Mouse (Mus musculus) cerebellum, postnatal 36 days (tissue): ENCODE results near the gene Ccdc87.
"Not testable (repeated sequence)": the region's sequence is repeated elsewhere in the genome, so short reads cannot be mapped to it uniquely, and the experiment has no call there.

Experiments used
- DNase-seq, 2 experiments: peaks; one replicate each; pipeline ENCODE4 v3.0.0; 2021 to 2022; ENCODE audit warnings: mixed read lengths in 2 of 2

The Ccdc87 gene

GRCm38 (mm10) chr19:4840848-4841247 is 1.7 kb downstream of the Ccdc87 start:
- DNase-seq: no peak

DNA sequence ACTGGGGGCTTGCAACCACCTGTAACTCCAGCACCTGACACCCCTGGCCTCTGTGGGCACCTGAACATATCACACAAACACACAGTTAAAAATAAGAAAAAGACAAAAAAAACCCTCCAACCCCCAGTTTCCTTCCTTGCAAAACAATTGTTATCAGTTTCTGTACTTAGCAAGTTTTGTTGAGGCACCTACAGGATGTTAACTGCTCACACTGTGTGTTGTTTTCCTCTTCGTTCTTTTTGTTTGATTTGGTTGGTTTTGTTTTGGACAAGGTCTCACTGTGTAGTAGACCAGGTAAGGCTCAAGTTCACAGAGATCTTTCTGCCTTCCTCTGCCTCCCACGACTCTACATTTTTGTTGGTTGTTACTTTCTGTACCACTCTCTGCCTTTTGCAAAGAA is 3.4 kb downstream of the Ccdc87 start:
- no peak for DNase-seq

DNA sequence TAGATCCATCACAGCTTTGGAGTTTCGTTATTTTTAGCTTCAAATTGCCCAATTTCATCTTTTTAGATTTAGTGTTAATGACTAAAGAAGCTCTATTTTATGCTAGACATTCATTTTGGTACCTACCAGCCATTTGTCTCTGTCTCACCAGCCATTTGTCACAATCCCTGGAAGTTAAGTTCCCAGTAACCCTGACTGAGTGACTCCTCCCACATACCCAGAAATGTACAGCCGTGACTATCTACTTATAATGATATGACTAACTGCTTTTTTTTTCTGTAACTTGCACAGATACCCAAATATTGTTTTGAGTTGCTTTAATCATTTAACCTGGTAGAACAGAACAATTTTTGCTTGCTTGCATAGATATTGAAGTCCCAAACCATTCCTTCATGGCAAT is 6.7 kb downstream of the Ccdc87 start:
- DNase-seq: no peak

- peak; percentile 31 to 37 for DNase-seq
Measured at GRCm38 (mm10) chr19:4847490-4847889, 8.3 kb downstream of the Ccdc87 start.

DNA sequence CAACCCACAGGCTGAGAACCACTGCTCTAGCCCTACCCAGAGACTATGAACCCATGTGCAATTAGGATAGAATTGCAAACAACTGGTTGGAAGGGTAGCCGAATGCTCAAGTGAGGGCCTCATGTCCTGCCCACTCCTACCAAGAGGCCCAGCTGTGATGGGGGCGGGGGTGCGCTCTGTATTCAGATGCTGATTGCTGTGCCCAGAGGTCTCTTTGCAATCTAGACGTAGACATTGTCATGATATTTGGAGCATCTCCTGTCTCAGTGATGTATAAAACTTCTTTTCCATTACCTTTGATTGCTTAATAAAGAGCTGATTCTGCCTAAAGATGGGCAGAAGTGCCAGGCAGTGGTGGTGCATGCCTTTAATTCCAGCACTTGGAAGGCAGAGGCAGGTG is 10.6 kb downstream of the Ccdc87 start:
- no peak for DNase-seq

GRCm38 (mm10) chr19:4850281-4850680 is 11.1 kb downstream of the Ccdc87 start:
- DNase-seq: no peak

DNA sequence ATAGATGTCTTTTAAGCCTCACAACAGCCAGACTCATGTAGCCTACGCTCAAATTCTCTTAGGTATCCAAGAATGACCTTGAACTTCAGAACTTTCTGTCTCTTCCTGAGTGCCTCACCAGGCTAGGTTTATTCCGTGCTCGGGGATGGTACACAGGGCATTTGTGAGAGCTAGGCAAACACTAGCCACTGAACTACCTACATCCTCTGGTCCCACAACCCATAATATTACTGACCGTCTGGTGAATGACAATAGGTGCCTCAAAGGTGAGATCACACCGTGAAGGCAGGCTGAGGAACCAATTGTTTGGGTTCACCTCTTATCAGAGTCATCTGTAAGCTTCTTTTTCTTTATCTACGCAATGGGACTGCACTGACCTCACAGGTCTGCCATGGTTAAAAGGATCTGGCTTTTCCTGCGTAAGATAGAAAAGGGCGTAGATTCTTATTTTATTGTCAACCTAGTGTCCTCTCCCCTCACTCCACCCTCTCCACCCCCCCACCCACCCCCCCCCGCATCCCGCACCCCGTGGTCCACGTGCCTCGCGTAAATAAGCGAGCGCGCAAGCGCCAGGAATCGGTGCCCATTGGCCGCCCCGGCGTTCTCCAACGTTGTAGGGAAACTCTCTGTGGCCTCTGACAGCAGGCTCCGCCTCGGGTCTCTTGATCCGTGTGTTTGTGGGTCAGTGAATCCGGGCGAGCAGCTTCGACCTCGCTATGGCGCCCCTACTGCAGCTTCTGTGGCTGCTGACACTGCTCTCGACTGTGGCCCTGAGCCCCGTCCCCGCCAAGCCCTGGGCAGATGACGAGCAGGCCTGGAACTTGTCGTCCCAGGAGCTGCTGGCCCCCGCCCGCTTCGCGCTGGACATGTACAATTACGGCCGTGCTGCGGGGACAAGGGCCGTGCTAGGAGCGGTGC is 15.6 kb downstream of the Ccdc87 start, which contains the start of gene Ctsf:
Gene Ctsf (plus strand): TSS at position 579 of the 918 bp plus-strand sequence.
- DNase-seq: peak; percentile 95 to 97

DNA sequence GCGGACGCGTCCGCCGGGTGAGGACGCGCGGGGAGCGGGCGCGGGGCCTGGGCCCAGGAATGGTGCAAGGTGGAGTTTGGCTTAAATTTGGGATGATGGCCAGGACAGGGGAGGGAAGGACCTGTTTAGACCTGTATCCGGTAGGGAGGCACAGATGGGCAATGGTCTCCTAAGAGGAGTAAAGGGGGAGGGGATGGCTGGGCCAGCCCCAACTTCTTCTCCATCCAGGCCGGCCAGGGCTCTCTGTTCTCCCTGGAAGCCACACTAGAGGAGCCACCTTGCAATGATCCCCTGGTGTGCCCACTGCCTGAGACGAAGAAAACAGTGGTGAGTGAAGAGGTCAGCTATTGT is 16.3 kb downstream of the Ccdc87 start:
- no peak for DNase-seq

DNA sequence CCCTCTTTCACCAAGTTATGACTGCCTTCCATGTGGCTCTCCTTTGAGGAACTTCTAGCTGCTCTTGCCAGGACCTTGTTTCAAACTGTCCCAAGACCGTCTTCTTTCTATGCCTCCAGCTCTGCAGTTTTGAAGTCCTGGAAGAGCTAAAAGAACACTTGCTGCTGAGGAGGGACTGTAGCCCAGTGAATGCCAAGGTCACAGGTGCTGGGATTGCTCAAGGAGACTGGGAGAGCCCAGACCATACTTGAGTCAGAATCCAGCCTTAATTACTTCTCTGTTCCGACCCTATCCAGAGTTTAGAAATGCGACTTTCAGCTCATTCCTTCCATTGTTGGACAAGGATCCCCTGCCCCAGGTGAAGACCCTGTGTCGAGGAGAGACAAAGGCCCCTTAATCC is 16.8 kb downstream of the Ccdc87 start:
- DNase-seq: no peak

- no peak for DNase-seq
Measured at GRCm38 (mm10) chr19:4859081-4859480, 19.9 kb downstream of the Ccdc87 start.

DNA sequence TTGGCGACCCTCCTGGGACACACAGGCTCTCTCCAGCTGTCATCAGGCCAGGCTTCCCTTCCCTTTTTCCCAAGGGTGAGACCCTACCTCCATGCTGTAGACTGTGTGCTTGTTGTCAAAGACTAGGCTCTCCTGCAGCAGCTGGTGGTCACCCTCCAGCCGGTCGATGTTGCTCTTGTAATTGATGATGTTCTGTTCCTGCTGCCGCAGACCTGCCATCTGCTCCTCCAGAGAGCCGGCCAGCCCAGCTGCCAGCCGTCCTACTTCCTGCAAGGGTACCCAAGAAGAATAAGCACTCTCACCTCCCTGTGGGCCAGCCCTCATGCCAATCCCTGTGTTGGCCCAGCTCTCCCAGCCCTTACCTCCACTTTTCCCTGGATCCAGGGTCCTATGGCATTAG is 23.9 kb downstream of the Ccdc87 start:
- no peak for DNase-seq

DNA sequence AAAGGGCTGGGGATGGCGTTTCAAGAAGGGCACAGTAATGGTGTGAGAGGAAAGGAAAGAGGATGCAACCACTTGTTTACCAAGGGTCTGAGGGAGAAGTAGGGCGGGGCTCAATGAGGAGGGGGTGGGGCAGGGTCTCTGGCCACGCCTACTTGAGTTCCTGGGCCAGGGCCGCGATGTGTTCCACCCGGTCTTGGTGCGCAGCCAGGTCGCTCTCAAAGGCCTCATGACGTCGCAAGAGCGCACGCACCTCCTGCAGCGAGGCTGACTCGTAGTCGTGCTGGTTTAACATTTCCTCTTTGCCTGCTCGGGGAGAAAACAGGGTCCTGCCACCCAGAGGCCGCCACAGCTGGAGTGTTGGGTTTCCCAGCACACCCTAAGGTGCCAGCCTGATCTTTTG is 26.0 kb downstream of the Ccdc87 start:
- DNase-seq: no peak

DNA sequence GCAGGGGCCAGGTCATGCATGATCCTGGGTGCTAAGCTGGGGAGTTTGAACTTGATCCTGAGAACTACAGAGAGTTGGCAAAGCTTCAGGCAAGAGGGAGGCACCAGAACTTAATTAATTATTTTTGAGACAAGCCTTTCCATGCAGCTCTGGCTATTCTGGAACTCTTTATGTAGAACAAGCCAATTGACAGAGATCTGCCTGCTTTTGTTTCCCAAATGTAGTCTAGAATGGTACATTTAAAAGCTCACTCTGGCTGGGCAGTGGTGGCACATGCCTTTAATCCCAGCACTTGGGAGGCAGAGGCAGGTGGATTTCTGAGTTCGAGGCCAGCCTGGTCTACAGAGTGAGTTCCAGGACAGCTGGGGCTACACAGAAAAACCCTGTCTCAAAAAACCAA is 35.4 kb downstream of the Ccdc87 start:
- not testable (repeated sequence) for DNase-seq

GRCm38 (mm10) chr19:4876241-4876640 is 37.1 kb downstream of the Ccdc87 start:
- no peak for DNase-seq

GRCm38 (mm10) chr19:4876755-4877154 is 37.6 kb downstream of the Ccdc87 start:
- DNase-seq: no peak

DNA sequence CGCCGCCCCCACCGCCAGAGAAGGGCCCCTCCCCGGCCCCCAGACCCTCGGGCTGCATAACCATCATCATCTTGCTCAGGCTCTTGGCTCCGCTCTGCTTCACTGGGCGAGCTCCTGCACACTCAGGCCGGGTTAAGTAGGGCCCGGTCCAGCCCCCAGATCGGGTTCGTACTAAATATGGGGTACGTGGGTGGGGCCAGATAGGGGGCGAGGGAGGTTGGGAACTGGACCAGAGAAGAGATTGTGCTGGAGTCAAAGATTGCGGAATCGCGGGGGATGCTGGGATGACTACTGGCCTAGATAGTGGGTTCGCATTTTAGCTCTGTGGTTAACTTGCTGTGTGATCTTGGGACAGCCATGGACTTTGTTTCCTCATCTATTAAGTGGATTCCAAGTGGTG is 38.6 kb downstream of the Ccdc87 start, which contains the start of gene Actn3:
Gene Actn3 (minus strand): TSS at position 125 of the 400 bp plus-strand sequence.
- DNase-seq: peak in 1 of 2 experiments; percentile 22

DNA sequence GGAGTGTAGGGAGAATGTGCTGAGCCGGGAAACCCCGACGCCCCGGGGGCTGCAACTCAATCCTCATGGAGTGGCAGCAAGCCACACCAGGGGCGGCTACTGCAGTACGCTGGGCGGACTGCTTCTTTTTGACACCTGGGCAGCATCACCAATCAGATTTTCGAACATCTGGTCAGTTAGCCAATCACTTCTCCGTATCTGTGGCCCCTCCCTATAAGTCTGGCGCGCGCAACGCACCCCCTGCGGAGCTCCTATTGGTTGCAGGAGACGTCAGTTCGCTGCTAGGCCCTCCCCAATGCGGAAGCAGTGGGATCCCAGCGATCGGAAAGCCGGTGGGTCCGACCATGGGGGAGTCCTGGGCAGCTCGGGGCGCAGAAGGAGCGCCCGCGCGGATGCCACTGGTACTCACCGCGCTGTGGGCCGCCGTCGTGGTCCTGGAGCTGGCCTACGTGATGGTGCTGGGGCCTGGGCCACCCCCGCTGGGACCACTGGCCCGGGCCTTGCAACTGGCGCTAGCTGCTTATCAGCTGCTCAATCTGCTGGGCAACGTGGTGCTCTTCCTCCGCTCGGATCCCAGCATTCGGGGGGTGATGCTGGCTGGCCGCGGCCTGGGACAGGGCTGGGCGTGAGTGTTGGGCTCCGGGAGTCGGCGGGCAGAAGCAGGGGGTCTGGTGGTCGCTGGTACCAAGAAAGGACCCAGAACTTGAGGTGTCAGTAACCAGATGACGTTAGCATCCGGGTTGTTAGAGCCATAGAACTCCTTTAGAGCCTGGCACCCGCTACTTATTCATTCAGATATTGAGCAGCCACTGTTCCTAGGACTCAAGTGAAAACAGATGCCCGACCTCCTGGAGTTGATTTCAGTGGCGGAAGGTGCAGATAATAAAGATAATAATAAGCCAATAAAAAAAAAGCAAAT is 39.5 kb downstream of the Ccdc87 start, which contains the start of gene Zdhhc24:
Gene Zdhhc24 (plus strand): TSS at position 264 of the 919 bp plus-strand sequence.
- DNase-seq: peak; percentile 95 to 96

DNA sequence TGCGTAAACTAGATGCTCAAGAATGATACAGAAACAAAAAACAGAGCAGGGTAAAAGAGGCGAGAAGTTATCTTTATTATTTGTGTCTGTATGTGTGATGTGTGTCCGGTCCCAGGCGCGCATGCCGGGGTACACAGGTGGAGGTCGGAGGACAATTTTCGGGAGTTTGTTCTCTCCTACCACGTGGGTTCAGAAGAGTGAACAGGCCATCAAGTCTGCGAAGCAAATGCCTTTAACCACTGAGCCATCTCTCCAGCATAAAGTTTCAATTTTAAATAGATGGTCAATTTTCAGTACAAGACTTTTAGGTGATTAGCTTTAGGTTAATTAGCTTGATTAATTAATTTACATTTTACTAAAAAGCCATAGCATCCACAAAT is 40.1 kb downstream of the Ccdc87 start:
- no peak for DNase-seq

- no peak for DNase-seq
Measured at GRCm38 (mm10) chr19:4883961-4884360, 44.8 kb downstream of the Ccdc87 start.

GRCm38 (mm10) chr19:4889791-4890190 is 50.6 kb downstream of the Ccdc87 start:
- DNase-seq: no peak

DNA sequence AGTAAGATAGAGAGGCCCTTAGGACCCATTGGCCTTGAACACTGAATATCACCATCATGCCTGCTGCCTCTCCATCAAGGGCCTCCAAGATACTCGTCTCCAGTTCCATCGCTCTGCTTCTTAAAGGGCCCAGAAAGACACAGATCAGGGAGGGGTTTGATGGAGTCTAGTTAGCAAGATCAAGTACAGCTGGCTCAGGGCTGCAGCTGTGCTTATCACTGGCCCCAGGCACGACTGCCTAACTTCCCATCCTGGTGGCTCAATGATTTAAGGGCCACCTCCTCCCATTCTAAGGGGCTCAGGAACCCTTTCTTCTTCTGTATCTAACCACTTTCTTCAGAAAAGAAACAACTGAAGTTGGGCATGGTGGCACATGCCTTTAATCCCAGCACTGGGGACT is 52.6 kb downstream of the Ccdc87 start:
- no peak for DNase-seq
